Mouse (Mus musculus) CH12.LX (cell line): ENCODE data around the gene Ap1m2. TPM values are rescaled to one million over a fixed set of nuclear protein-coding genes. Genes with fewer than 3 reads are reported as not detected.

ENCODE experiments used
- DNase-seq: peaks from one replicate; pipeline ENCODE4 v3.0.0-alpha.2; 2013; ENCODE audit errors: extremely low read depth
- H3K27ac ChIP-seq: 2 replicates; pipeline ENCODE4 v1.5.1; 2012; ENCODE audit warnings: low read depth, mild to moderate bottlenecking, control low read depth, moderate library complexity; ENCODE audit not compliant: insufficient read depth
- H3K27me3 ChIP-seq: replicated peaks from 2 replicates; pipeline ENCODE3; 2012; ENCODE audit warnings: inconsistent platforms
- H3K36me3 ChIP-seq, 2 experiments: replicated peaks in 1 of 2; 2 replicates each; pipeline versions ENCODE3 to v1.6.1; 2012; ENCODE audit warnings: inconsistent platforms in 1 of 2, low read length in 1 of 2, mild to moderate bottlenecking in 1 of 2, mixed read lengths in 1 of 2, moderate library complexity in 1 of 2; ENCODE audit not compliant: control insufficient read depth in 1 of 2, insufficient read depth in 1 of 2
- H3K4me1 ChIP-seq, 2 experiments: 2 replicates each; pipeline ENCODE4 v1.6.1; 2012; ENCODE audit warnings: inconsistent platforms in 1 of 2, moderate library complexity in 1 of 2; ENCODE audit not compliant: insufficient read depth in 2 of 2, control insufficient read depth in 1 of 2
- H3K4me2 ChIP-seq: 2 replicates; pipeline ENCODE4 v1.6.1; 2012; ENCODE audit warnings: low read depth, mild to moderate bottlenecking, control low read depth; ENCODE audit not compliant: poor library complexity, insufficient read depth, severe bottlenecking
- H3K4me3 ChIP-seq, 3 experiments: fragments of 150-350 bp in 1 of 3; sonication (generic) in 1 of 3; replicated peaks in 1 of 3; 2 replicates each; pipeline versions ENCODE3 to v1.5.1; 2011 to 2012; ENCODE audit warnings: low read depth in 2 of 3, low read length in 2 of 3, mild to moderate bottlenecking in 2 of 3, moderate library complexity in 2 of 3, control low read depth in 1 of 3, improper control_type of control experiment in 1 of 3, inconsistent platforms in 1 of 3, mixed read lengths in 1 of 3; ENCODE audit not compliant: poor library complexity in 1 of 3
- H3K79me2 ChIP-seq: replicated peaks from 2 replicates; pipeline ENCODE4 v1.6.1; 2012; ENCODE audit warnings: mild to moderate bottlenecking, moderate library complexity; ENCODE audit not compliant: control insufficient read depth, poor library complexity, insufficient read depth, severe bottlenecking; ENCODE audit errors: extremely low read depth
- H3K9ac ChIP-seq: 2 replicates; pipeline ENCODE4 v1.6.1; 2012; ENCODE audit warnings: low read depth, mild to moderate bottlenecking, control low read depth, moderate library complexity; ENCODE audit not compliant: insufficient read depth
- H3K9me3 ChIP-seq: replicated peaks from 2 replicates; pipeline ENCODE3; 2012; ENCODE audit warnings: low read length, inconsistent platforms, mixed read lengths
- BHLHE40 ChIP-seq: IDR thresholded peaks from 2 replicates; pipeline ENCODE4 v1.6.1; 2011; ENCODE audit warnings: mild to moderate bottlenecking, low read depth, low read length, improper control_type of control experiment
- CHD1 ChIP-seq: IDR thresholded peaks from 2 replicates; pipeline ENCODE4 v1.6.1; 2012; ENCODE audit warnings: low read depth, low read length, improper control_type of control experiment, inconsistent platforms
- CHD2 ChIP-seq: IDR thresholded peaks from 2 replicates; pipeline ENCODE4 v1.6.1; 2011; ENCODE audit warnings: low read length, improper control_type of control experiment
- CTCF ChIP-seq, 2 experiments: IDR thresholded peaks in 1 of 2; conservative IDR thresholded peaks in 1 of 2; 2 replicates each; pipeline ENCODE4 v1.5.1; 2011 to 2012; ENCODE audit warnings: low read depth in 2 of 2, low read length in 2 of 2, improper control_type of control experiment in 1 of 2, inconsistent platforms in 1 of 2, mild to moderate bottlenecking in 1 of 2, moderate library complexity in 1 of 2
- E2F4 ChIP-seq: IDR thresholded peaks from 2 replicates; pipeline ENCODE4 v1.6.1; 2011; ENCODE audit warnings: low read depth, low read length, improper control_type of control experiment; ENCODE audit not compliant: insufficient replicate concordance
- ELF1 ChIP-seq: IDR thresholded peaks from 2 replicates; pipeline ENCODE4 v1.6.1; 2014; ENCODE audit warnings: low read depth, mild to moderate bottlenecking, inconsistent platforms, low read length, improper control_type of control experiment
- EP300 ChIP-seq: IDR thresholded peaks from 2 replicates; pipeline ENCODE4 v1.6.1; 2011; ENCODE audit warnings: low read length, improper control_type of control experiment
- ETS1 ChIP-seq: conservative IDR thresholded peaks from 2 replicates; pipeline ENCODE4 v1.6.1; 2012; ENCODE audit warnings: low read depth, mild to moderate bottlenecking, inconsistent platforms, low read length, improper control_type of control experiment, moderate library complexity
- GABPA ChIP-seq: IDR thresholded peaks from 2 replicates; pipeline ENCODE4 v1.6.1; 2012; ENCODE audit warnings: low read depth, low read length, improper control_type of control experiment, inconsistent platforms; ENCODE audit not compliant: insufficient replicate concordance
- HCFC1 ChIP-seq: IDR thresholded peaks from 2 replicates; pipeline ENCODE4 v1.6.1; 2012; ENCODE audit warnings: low read depth, mild to moderate bottlenecking, inconsistent platforms, low read length, improper control_type of control experiment
- IRF4 ChIP-seq: IDR thresholded peaks from 2 replicates; pipeline ENCODE4 v1.6.1; 2014; ENCODE audit warnings: low read depth, mild to moderate bottlenecking, inconsistent platforms, low read length, improper control_type of control experiment
- JUN ChIP-seq: IDR thresholded peaks from 2 replicates; pipeline ENCODE4 v1.6.1; 2011; ENCODE audit warnings: low read depth, mild to moderate bottlenecking, low read length, improper control_type of control experiment, moderate library complexity; ENCODE audit not compliant: insufficient read depth
- JUND ChIP-seq: conservative IDR thresholded peaks from 2 replicates; pipeline ENCODE4 v1.6.1; 2011; ENCODE audit warnings: low read depth, low read length, improper control_type of control experiment
- KAT2A ChIP-seq: IDR thresholded peaks from 2 replicates; pipeline ENCODE4 v1.6.1; 2012; ENCODE audit warnings: low read length, improper control_type of control experiment, inconsistent platforms; ENCODE audit not compliant: insufficient replicate concordance
- MAFK ChIP-seq: IDR thresholded peaks from 2 replicates; pipeline ENCODE4 v1.6.1; 2011; ENCODE audit warnings: low read length, improper control_type of control experiment; ENCODE audit not compliant: insufficient replicate concordance
- MAX ChIP-seq: IDR thresholded peaks from 2 replicates; pipeline ENCODE4 v1.6.1; 2011; ENCODE audit warnings: low read length, improper control_type of control experiment
- MAZ ChIP-seq: IDR thresholded peaks from 2 replicates; pipeline ENCODE4 v1.6.1; 2012; ENCODE audit warnings: low read depth, mild to moderate bottlenecking, inconsistent platforms, low read length, improper control_type of control experiment, moderate library complexity
- MEF2A ChIP-seq: IDR thresholded peaks from 2 replicates; pipeline ENCODE4 v1.6.1; 2014; ENCODE audit warnings: low read depth, mild to moderate bottlenecking, inconsistent platforms, low read length, improper control_type of control experiment, borderline replicate concordance
- MXI1 ChIP-seq: IDR thresholded peaks from 2 replicates; pipeline ENCODE4 v1.6.1; 2011; ENCODE audit warnings: mild to moderate bottlenecking, low read depth, low read length, improper control_type of control experiment
- MYC ChIP-seq: IDR thresholded peaks from 2 replicates; pipeline ENCODE4 v1.6.1; 2011; ENCODE audit warnings: low read depth, mild to moderate bottlenecking, improper control_type of control experiment, low read length
- NELFE ChIP-seq: IDR thresholded peaks from 2 replicates; pipeline ENCODE4 v1.6.1; 2011; ENCODE audit warnings: low read depth, low read length, improper control_type of control experiment
- NRF1 ChIP-seq: IDR thresholded peaks from 2 replicates; pipeline ENCODE4 v1.6.1; 2014; ENCODE audit warnings: low read depth, mild to moderate bottlenecking, inconsistent platforms, low read length, improper control_type of control experiment, moderate library complexity
- PAX5 ChIP-seq: IDR thresholded peaks from 2 replicates; pipeline ENCODE4 v1.6.1; 2012; ENCODE audit warnings: low read length, inconsistent platforms, mixed read lengths
- POLR2A ChIP-seq: IDR thresholded peaks from 2 replicates; pipeline ENCODE4 v1.6.1; 2011; ENCODE audit warnings: low read depth, mild to moderate bottlenecking, improper control_type of control experiment, low read length
- POLR2AphosphoS2 ChIP-seq: IDR thresholded peaks from 2 replicates; pipeline ENCODE4 v1.6.1; 2011; ENCODE audit warnings: low read depth, low read length, improper control_type of control experiment
- RAD21 ChIP-seq: IDR thresholded peaks from 2 replicates; pipeline ENCODE4 v1.6.1; 2011; ENCODE audit warnings: low read depth, mild to moderate bottlenecking, low read length, improper control_type of control experiment, moderate library complexity
- RCOR1 ChIP-seq: conservative IDR thresholded peaks from 2 replicates; pipeline ENCODE4 v1.6.1; 2012; ENCODE audit warnings: low read depth, mild to moderate bottlenecking, inconsistent platforms, low read length, improper control_type of control experiment
- SIN3A ChIP-seq: IDR thresholded peaks from 2 replicates; pipeline ENCODE4 v1.6.1; 2012; ENCODE audit warnings: low read length, improper control_type of control experiment, inconsistent platforms
- SMC3 ChIP-seq: IDR thresholded peaks from 2 replicates; pipeline ENCODE4 v1.6.1; 2011; ENCODE audit warnings: low read depth, low read length, improper control_type of control experiment
- TBP ChIP-seq: conservative IDR thresholded peaks from 2 replicates; pipeline ENCODE4 v1.6.1; 2011; ENCODE audit warnings: low read depth, low read length, improper control_type of control experiment
- TCF12 ChIP-seq: IDR thresholded peaks from 2 replicates; pipeline ENCODE4 v1.6.1; 2014; ENCODE audit warnings: low read depth, mild to moderate bottlenecking, inconsistent platforms, low read length, improper control_type of control experiment
- UBTF ChIP-seq: IDR thresholded peaks from 2 replicates; pipeline ENCODE4 v1.6.1; 2012; ENCODE audit warnings: low read depth, mild to moderate bottlenecking, inconsistent platforms, low read length, improper control_type of control experiment, moderate library complexity
- USF1 ChIP-seq: IDR thresholded peaks from 2 replicates; pipeline ENCODE4 v1.6.1; 2014; ENCODE audit warnings: low read depth, mild to moderate bottlenecking, inconsistent platforms, low read length, improper control_type of control experiment
- USF2 ChIP-seq: conservative IDR thresholded peaks from 2 replicates; pipeline ENCODE4 v1.6.1; 2011; ENCODE audit warnings: low read depth, low read length, improper control_type of control experiment
- ZC3H11A ChIP-seq: IDR thresholded peaks from 2 replicates; pipeline ENCODE4 v1.6.1; 2012; ENCODE audit warnings: low read depth, mild to moderate bottlenecking, inconsistent platforms, low read length, improper control_type of control experiment
- ZKSCAN1 ChIP-seq: IDR thresholded peaks from 2 replicates; pipeline ENCODE4 v1.6.1; 2012; ENCODE audit warnings: low read depth, inconsistent platforms, low read length, improper control_type of control experiment, borderline replicate concordance
- ZMIZ1 ChIP-seq: IDR thresholded peaks from 2 replicates; pipeline ENCODE4 v1.6.1; 2012; ENCODE audit warnings: low read depth, mild to moderate bottlenecking, inconsistent platforms, low read length, improper control_type of control experiment
- ZNF384 ChIP-seq: IDR thresholded peaks from 2 replicates; pipeline ENCODE4 v1.6.1; 2012; ENCODE audit warnings: low read depth, low read length, improper control_type of control experiment, inconsistent platforms
- dilution Hi-C: fragments of 300-500 bp; cut with MboI; formaldehyde crosslinking; loops from 2 replicates; pipeline ENCODE4 v1.14.3; 2020; ENCODE audit warnings: low sequenced_read_pairs; ENCODE audit not compliant: extremely low pct_unique_long_range_greater_than_20kb, extremely low pct_ligation_motif_present
- in situ Hi-C: fragments of 300-500 bp; cut with MboI; formaldehyde crosslinking; loops from 3 replicates; pipeline ENCODE4 v1.14.3; 2019; ENCODE audit warnings: low sequenced_read_pairs, low pct_ligation_motif_present, low pct_unique_long_range_greater_than_20kb, mixed read lengths
- polyA plus RNA-seq: library from polyadenylated mRNA; unstranded; fragments of >175 nt; gene quantifications from 2 replicates; pipeline ENCODE4 v1.2.1, GENCODE M21; 2012; ENCODE audit warnings: low read depth; ENCODE audit not compliant: insufficient read length
- total RNA-seq, 2 experiments: library from RNA; depleted of rRNA; stranded (reverse); fragments of 300-350 nt in 1 of 2; fragments of >200 nt in 1 of 2; gene quantifications; 2 replicates each; pipeline ENCODE4 v1.2.3; 2012 to 2014

Gene Ap1m2
- total and polyA plus RNA-seq, 3 experiments, result 0.51 to 2.6 (median 0.51) TPM

GRCm38 (mm10) chr9:21328041-21328440 lies 15.9 kb upstream of the Ap1m2 start:
- H3K4me1 ChIP-seq, result peaks cover 27 to 83% of the 10 kb centered on the region in 2 experiments
- TF ChIP-seq TCF12 (peak; percentile 94), EP300 (peak; percentile 96), UBTF (no peak), TBP (0 out of 2 replicates have a peak, but pooled peaks have one; percentile 20), SIN3A (peak; percentile 90), NRF1 (no peak), BHLHE40 (peak; percentile 83), ZKSCAN1 (no peak; the same call in 1 of the 2 replicates), JUND (0 out of 2 replicates have a peak, but pooled peaks have one; percentile 42), RCOR1 (peak; percentile 90; the same call in 1 of the 2 replicates), MXI1 (peak; percentile 98), ZNF384 (no peak), CHD2 (peak; percentile 63; the same call in 1 of the 2 replicates), IRF4 (peak; percentile 87), HCFC1 (peak; percentile 32; the same call in 1 of the 2 replicates), KAT2A (no peak), NELFE (no peak), CHD1 (no peak), E2F4 (no peak), ETS1 (peak; percentile 73), ELF1 (peak; percentile 46), MAZ (no peak), MAX (peak; percentile 98), GABPA (no peak), POLR2A (no peak), CTCF (conservative IDR thresholded peaks at IDR 0.05 in 1 of 2, IDR thresholded peaks at IDR 0.05 in 1 of 2; ENCODE audit: low read depth in 2 of 2, low read length in 2 of 2) (no peak), ZC3H11A (no peak), JUN (no peak), POLR2AphosphoS2 (no peak), MYC (peak; percentile 99), MAFK (peak; percentile 70; the same call in 1 of the 2 replicates), PAX5 (no peak), USF1 (no peak), SMC3 (no peak), ZMIZ1 (no peak; the same call in 1 of the 2 replicates), MEF2A (peak; percentile 69; the same call in 1 of the 2 replicates), USF2 (no peak), RAD21 (no peak)
- DNase-seq, result peak; percentile 90
- dilution Hi-C loops, result no loop called here
- H3K9ac ChIP-seq, result peak overlapping the region; percentile 40; the same call in 1 of the 2 replicates
- H3K9me3 ChIP-seq, result peaks cover 2% of the 10 kb centered on the region
- H3K4me2 ChIP-seq, result peak overlapping the region; percentile 90
- H3K79me2 ChIP-seq, result peaks cover 59% of the 10 kb centered on the region
- peaks cover 3 to 45% of the 10 kb centered on the region in 2 experiments for H3K36me3 ChIP-seq
- peak overlapping the region; percentile 79 for H3K27ac ChIP-seq
- in situ Hi-C loops, result no loop called here
- H3K4me3 ChIP-seq, result peak overlapping the region in 1 of 3 experiments; percentile 33
- H3K27me3 ChIP-seq, result no peaks in the 10 kb centered on the region
